In the genomic region with DNA sequence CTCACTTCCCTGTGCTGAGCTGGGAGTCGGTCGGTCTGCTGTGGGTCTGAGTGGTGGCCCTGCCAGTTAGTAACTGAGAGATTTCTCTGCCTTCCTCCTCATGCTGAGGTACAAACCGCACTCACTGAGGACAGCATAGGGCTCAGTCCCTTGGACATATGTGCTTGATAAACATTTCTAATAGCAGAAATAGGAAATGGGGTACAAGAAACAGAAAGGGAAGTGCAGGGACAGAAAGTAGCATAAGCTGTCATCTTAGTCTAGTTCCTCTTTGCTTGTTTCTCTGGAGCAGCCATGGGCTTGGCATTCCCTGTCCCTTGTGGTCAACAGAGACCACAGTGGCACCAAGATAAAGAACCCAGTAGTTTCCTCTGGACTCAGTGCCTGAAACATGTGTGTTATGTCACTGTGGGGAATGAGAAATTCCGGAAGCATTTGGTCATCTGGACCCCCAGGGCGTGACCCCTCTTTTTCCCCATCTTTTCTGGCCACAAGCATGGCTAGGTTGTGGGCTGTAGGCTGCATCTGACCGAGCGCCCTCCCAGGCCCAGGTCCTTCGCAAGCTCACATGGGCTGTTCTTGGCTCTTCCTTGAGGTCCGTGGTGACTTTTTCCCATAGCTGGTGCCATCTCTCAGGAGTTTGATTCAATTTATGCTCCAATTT, we compare ENCODE assay signal across 12 mouse cellular contexts.
DNase-seq lines count a peak whose midpoint lies in the region; ATAC-seq and TF ChIP-seq lines count a peak whose summit lies in the region.
"Had no signal": no experiment of that assay in that cellular context is flagged by ENCODE, and none has a peak within 500 bp of the region (broad histone marks: within the 10 kb centered on the region; RNA-seq: fewer than 3 reads in every experiment).

No protein-coding gene starts in this region.

- DNase-seq in layer of hippocampus, adult 9-11 months: peak; percentile 53
- DNase-seq in layer of hippocampus, postnatal 36 days: no peak
- peak; percentile 88 for DNase-seq in MEL-GATA-1-ER (ENCODE audit: extremely low read depth, low read depth)
- peak in 2 of 3 experiments; percentile 7 to 13 for DNase-seq in liver, embryonic 14.5 days (ENCODE audit: low read depth in 3 of 3, low spot score in 3 of 3)
- peak; percentile 18 to 38 for DNase-seq in spleen, postnatal 36 days (ENCODE audit: low spot score in 2 of 2)
- no peak for DNase-seq in midbrain, embryonic 10.5 days (ENCODE audit: low spot score)
- DNase-seq in cerebellum, adult 18-20 months: no peak
- DNase-seq: adrenal gland, adult 2 months had no signal

- H3K27ac ChIP-seq in liver, embryonic 14.5 days: no peak overlapping the region
- no peak overlapping the region for H3K27ac ChIP-seq in midbrain, embryonic 10.5 days (replicated peaks)
- H3K27ac ChIP-seq: hindbrain, postnatal 0 days; limb, embryonic 10.5 days; midbrain, embryonic 15.5 days had no signal

- H3K36me3 ChIP-seq in liver, embryonic 14.5 days (replicated peaks; ENCODE audit: control insufficient read depth, insufficient read depth, low read depth): no peaks in the 10 kb centered on the region
- H3K36me3 ChIP-seq in midbrain, embryonic 10.5 days: peaks cover 83% of the 10 kb centered on the region

- TF ChIP-seq CTCF in liver, embryonic 14.5 days (IDR thresholded peaks at IDR 0.05; ENCODE audit: low read depth): no peak

- H3K4me2 ChIP-seq in liver, embryonic 14.5 days (ENCODE audit: low read depth): no peak overlapping the region
- H3K4me2 ChIP-seq: heart, embryonic 12.5 days; midbrain, embryonic 15.5 days had no signal

- H3K4me3 ChIP-seq in liver, embryonic 14.5 days (ENCODE audit: insufficient read depth in 1 of 2, low read depth in 2 of 2, low read length in 2 of 2): no peak overlapping the region
- H3K4me3 ChIP-seq in midbrain, embryonic 10.5 days: no peak overlapping the region
- H3K4me3 ChIP-seq: heart, embryonic 12.5 days; limb, embryonic 10.5 days; midbrain, embryonic 15.5 days had no signal

- no peaks in the 10 kb centered on the region for H3K9me3 ChIP-seq in liver, embryonic 14.5 days (ENCODE audit: control insufficient read depth, low read length)
- no peaks in the 10 kb centered on the region for H3K9me3 ChIP-seq in midbrain, embryonic 10.5 days (replicated peaks)
- H3K9me3 ChIP-seq: limb, embryonic 10.5 days; midbrain, embryonic 15.5 days had no signal

- TF ChIP-seq EP300 in liver, embryonic 14.5 days (IDR thresholded peaks at IDR 0.05; ENCODE audit: low read depth): no peak

- H3K9ac ChIP-seq in liver, embryonic 14.5 days (replicated peaks): no peak overlapping the region
- H3K9ac ChIP-seq: heart, embryonic 12.5 days; midbrain, embryonic 15.5 days had no signal

- H3K4me1 ChIP-seq in liver, embryonic 14.5 days (replicated peaks; ENCODE audit: control insufficient read depth in 2 of 2, insufficient read depth in 2 of 2, low read length in 1 of 2): no peaks in the 10 kb centered on the region
- H3K4me1 ChIP-seq in midbrain, embryonic 10.5 days: no peaks in the 10 kb centered on the region
- H3K4me1 ChIP-seq: heart, embryonic 12.5 days; midbrain, embryonic 15.5 days had no signal

- no peak for ATAC-seq in liver, embryonic 14.5 days (ENCODE audit: insufficient read depth)
- ATAC-seq: hindbrain, postnatal 0 days; midbrain, embryonic 15.5 days had no signal

- H3K27me3 ChIP-seq in liver, embryonic 14.5 days (ENCODE audit: control insufficient read depth, insufficient read depth, low read length): no peaks in the 10 kb centered on the region
- no peaks in the 10 kb centered on the region for H3K27me3 ChIP-seq in midbrain, embryonic 10.5 days (ENCODE audit: low read depth, poor library complexity, severe bottlenecking)
- H3K27me3 ChIP-seq: heart, embryonic 12.5 days; midbrain, embryonic 15.5 days had no signal

- 23% methylated on average over 9 of the region's 9 CpGs for WGBS in liver, embryonic 14.5 days (ENCODE audit: insufficient replicate concordance)
- WGBS in midbrain, embryonic 10.5 days: 87% methylated on average over 9 of the region's 9 CpGs

Comparison
In these comparisons a context has a peak if more than half of its experiments do, and no peak if none do; other contexts are left out.
1. DNase-seq: peak in layer of hippocampus, adult 9-11 months (single experiment), MEL-GATA-1-ER (single experiment), liver, embryonic 14.5 days (2 of 3) and spleen, postnatal 36 days (2 of 2); none in layer of hippocampus, postnatal 36 days (0 of 2), midbrain, embryonic 10.5 days (single experiment) and cerebellum, adult 18-20 months (0 of 2).